Mouse (Mus musculus) small intestine, adult 10 weeks (tissue): ENCODE results near the gene Glt1d1. TPM values are rescaled to one million over a fixed set of nuclear protein-coding genes. Genes with fewer than 3 reads are reported as not detected.

ENCODE experiments used
- polyA plus RNA-seq: library from polyadenylated mRNA; stranded (reverse); fragments of 350-450 nt; fragmentation: Illumina TruSeq; extraction: RNeasy Lipid Tissue Mini Kit (QIAGEN cat#74804); gene quantifications from one replicate; pipeline ENCODE4 v1.2.3, GENCODE M21; 2014; ENCODE audit warnings: low replicate concordance

Gene Glt1d1
- polyA plus RNA-seq, result 0.67 TPM

DNA sequence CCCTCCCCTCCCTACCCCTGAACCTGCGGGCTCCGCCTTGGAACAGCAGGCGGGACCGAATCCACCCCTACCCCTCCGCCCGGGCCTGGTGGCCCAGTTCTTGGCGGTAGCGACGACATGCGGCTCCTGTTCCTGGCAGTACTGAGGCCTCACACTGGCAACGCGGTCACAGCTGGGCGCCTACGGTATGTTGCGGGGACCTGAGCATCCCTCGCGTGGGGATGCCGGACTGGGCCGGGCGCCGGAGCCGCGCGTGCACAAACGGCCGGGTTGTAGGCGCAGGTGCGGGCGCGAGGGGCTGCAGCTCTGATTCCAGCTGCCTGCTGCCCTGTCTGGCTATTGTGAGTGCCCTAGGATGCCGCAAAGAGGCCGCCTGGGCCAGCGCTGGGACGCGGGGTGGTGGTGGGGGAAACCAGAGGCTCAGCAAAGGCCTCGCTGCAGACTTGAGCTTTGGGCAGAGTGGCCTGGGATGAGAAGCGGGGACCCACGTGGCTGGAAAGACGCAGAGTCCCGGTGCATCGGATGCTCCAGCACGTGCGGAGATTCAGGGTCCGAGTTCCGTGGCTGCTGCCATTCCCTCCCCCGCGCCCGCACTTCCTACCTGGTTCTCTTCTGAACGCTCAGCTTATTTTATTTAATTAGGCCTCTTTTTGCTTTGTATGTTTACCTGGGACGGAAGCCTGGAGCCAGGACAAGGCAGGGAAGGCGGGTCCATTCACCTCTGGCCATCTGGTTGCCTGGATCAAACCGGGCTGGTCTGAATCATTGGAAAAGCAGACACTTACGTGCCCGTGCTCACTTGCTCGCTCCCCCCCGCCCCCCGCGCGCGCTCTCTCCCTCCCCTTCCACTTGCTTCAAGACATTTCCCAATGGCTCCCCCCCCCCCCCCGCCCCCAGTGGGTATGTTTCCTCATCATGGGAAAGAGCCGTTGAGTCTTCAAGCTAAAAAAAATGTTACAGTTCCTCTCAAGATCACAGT is at the start of gene Glt1d1, which contains the start of gene Slc15a4:
Gene Glt1d1, plus strand, starts transcription at position 96 of the 979 bp plus-strand sequence.
Gene Slc15a4, minus strand, starts transcription at position 731 of the 979 bp plus-strand sequence.

Other genes starting within 250 kb of the Glt1d1 start
- 86.9 TPM for gene Slc15a4, start 635 bp downstream of the Glt1d1 start, polyA plus RNA-seq